Mouse (Mus musculus) midbrain, embryonic 11.5 days (tissue): ENCODE results near the gene Ube2c. TPM values are rescaled to one million over a fixed set of nuclear protein-coding genes. Genes with fewer than 3 reads are reported as not detected.

Source experiments
- ATAC-seq: fragments of 200-750 bp; cut with Nextera tagmentation; 2 replicates; pipeline ENCODE4 v1.8.0; 2017; ENCODE audit warnings: moderate TSS enrichment, moderate library complexity; ENCODE audit not compliant: low FRiP score
- DNase-seq: peaks from one replicate; pipeline ENCODE4 v3.0.0; 2015; ENCODE audit warnings: low spot score; ENCODE audit errors: missing footprints
- H3K27ac ChIP-seq: fragments of 300-500 bp; sonication (generic); 2 replicates; pipeline ENCODE4 v1.5.1; 2014; ENCODE audit warnings: low read depth, low read length
- H3K27me3 ChIP-seq: fragments of 300-500 bp; sonication (generic); 2 replicates; pipeline ENCODE4 v1.6.1; 2014; ENCODE audit warnings: mild to moderate bottlenecking, low read length, moderate library complexity, mixed read lengths; ENCODE audit not compliant: control insufficient read depth, insufficient read depth
- H3K36me3 ChIP-seq: fragments of 300-500 bp; sonication (generic); 2 replicates; pipeline ENCODE4 v1.6.1; 2014; ENCODE audit warnings: mild to moderate bottlenecking, low read length, moderate library complexity, mixed read lengths; ENCODE audit not compliant: control insufficient read depth, insufficient read depth
- H3K4me1 ChIP-seq: fragments of 300-500 bp; sonication (generic); 2 replicates; pipeline ENCODE4 v1.6.1; 2014; ENCODE audit warnings: low read length; ENCODE audit not compliant: control insufficient read depth, insufficient read depth
- H3K4me2 ChIP-seq: fragments of 300-500 bp; sonication (generic); 2 replicates; pipeline ENCODE4 v1.6.1; 2014; ENCODE audit warnings: mild to moderate bottlenecking, moderate library complexity
- H3K4me3 ChIP-seq: fragments of 300-500 bp; sonication (generic); 2 replicates; pipeline ENCODE4 v1.5.1; 2014; ENCODE audit warnings: low read depth, low read length
- H3K9ac ChIP-seq: fragments of 300-500 bp; sonication (generic); 2 replicates; pipeline ENCODE4 v1.6.1; 2014; ENCODE audit warnings: low read length
- H3K9me3 ChIP-seq: fragments of 300-500 bp; sonication (generic); 2 replicates; pipeline ENCODE4 v1.6.1; 2016; ENCODE audit warnings: low read length; ENCODE audit not compliant: control insufficient read depth
- WGBS: fragments of 180-500 bp; shearing (Covaris S2); extraction: QIAGEN DNeasy Blood & Tissue Kit; methylation state at CpG from one replicate; pipeline ENCODE4 v1.1.7; 2014; 5-methylcytosine and 5-hydroxymethylcytosine counted together
- polyA plus RNA-seq: library from polyadenylated mRNA; unstranded; fragments of >200 nt; fragmentation: Nextera tagmentation; extraction: Ambion mirVana; gene quantifications from 2 replicates; pipeline ENCODE4 v1.2.1, GENCODE M21; 2014

Gene Ube2c
- polyA plus RNA-seq, 1 experiment from 2014 or later, result 520 TPM

DNA sequence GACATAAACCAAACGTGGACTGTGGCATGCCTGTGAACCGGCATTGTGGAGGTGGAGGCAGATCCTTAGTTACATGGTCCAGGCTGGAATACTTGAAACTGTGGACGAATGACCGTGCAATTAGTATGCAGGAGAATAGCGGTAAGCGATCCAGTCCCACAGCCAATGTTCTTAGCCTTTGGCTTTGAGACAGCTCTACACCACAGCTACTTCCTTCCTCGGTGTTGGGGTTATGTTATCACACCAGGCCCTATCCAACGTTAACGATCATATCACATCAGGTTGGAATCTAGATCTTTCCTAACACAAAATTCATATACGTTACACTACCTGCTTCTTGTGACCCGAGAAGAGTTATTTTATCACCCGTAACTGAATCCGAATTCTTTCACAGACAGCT, 24.7 kb upstream of the Ube2c start:
- peak overlapping the region; percentile 88; the same call in 1 of the 2 replicates for H3K4me3 ChIP-seq
- peak overlapping the region; percentile 89 for H3K4me2 ChIP-seq
- peaks cover 12% of the 10 kb centered on the region for H3K4me1 ChIP-seq
- H3K9me3 ChIP-seq, result no peaks in the 10 kb centered on the region
- no peaks in the 10 kb centered on the region for H3K27me3 ChIP-seq
- H3K27ac ChIP-seq, result no peak overlapping the region
- 76% methylated on average over 13 of the region's 13 CpGs for WGBS
- ATAC-seq (no peak), DNase-seq (no peak)
- peak overlapping the region; percentile 92 for H3K9ac ChIP-seq
- H3K36me3 ChIP-seq, result no peaks in the 10 kb centered on the region

DNA sequence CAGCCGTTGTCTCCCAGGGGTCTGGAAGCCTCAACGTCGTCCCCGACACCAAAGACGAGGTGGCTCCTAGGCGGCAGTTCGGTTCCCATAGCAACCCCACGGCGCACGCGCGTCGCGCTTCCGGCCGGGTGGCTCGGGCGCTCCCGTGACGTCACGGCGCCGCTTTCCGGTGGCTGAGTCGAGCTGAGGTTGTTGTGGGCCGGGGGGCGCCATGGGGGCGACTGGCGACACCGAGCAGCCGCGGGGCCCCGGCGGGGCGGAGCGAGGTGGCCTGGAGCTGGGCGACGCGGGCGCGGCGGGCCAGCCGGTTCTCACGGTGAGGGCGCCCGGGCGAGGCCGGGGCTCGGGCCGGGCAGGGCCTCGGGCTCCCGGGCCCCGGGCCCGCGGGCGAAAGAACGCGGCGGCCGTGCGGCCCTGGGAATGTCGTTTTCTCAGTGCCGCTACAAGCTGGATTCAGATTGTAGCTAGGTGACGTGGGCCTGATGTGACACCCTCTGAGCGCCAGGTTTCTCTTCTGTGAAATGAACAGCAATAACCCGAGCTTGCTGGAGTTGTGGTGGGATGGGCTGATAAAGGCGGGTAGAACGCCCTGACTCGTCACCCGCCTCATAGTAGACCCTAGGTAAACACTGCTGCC, 23.7 kb upstream of the Ube2c start, which contains the start of the genes Wfdc3 and Dnttip1:
Gene Wfdc3 (minus strand): TSS at position 89 of the 637 bp plus-strand sequence.
Gene Dnttip1 (plus strand): TSS at position 141 of the 637 bp plus-strand sequence.
- peak; percentile 100 for DNase-seq
- WGBS, result under 1% methylated on average over 70 of the region's 70 CpGs
- H3K9me3 ChIP-seq, result no peaks in the 10 kb centered on the region
- H3K4me1 ChIP-seq, result peaks cover 12% of the 10 kb centered on the region
- no peaks in the 10 kb centered on the region for H3K36me3 ChIP-seq
- H3K4me3 ChIP-seq, result peak within 1 kb of the TSS; percentile 88
- peak within 1 kb of the TSS; percentile 92 for H3K9ac ChIP-seq
- H3K27me3 ChIP-seq, result no peaks in the 10 kb centered on the region
- peak within 1 kb of the TSS; percentile 32; the same call in 1 of the 2 replicates for H3K27ac ChIP-seq
- H3K4me2 ChIP-seq, result peak within 1 kb of the TSS; percentile 89
- peak; percentile 94 for ATAC-seq

DNA sequence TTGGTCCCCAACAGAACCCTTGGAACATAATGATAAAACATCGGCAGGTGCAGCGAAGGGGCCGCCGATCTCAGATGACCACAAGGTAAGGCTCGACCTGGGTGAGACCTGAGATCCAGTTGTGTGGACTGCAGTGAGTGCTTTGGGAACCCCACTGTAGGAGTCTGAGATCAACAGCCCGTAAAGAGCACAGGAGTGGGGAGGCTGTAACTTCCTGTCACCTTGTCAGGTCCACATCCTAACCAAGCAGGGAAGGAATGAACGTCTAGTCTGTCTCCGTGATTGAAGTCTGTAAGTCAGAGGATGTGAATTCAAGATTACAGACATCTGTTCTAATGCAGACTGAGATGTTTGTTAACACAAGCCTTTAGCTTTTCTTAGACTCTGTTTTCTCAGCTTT, 23.0 kb upstream of the Ube2c start:
- ATAC-seq (no peak), DNase-seq (no peak)
- H3K4me3 ChIP-seq, result peak overlapping the region; percentile 88
- H3K4me1 ChIP-seq, result peaks cover 12% of the 10 kb centered on the region
- no peaks in the 10 kb centered on the region for H3K9me3 ChIP-seq
- H3K9ac ChIP-seq, result peak overlapping the region; percentile 92
- H3K36me3 ChIP-seq, result no peaks in the 10 kb centered on the region
- no peak overlapping the region for H3K27ac ChIP-seq
- WGBS, result 66% methylated on average over 8 of the region's 8 CpGs
- H3K27me3 ChIP-seq, result no peaks in the 10 kb centered on the region
- H3K4me2 ChIP-seq, result peak overlapping the region; percentile 89

DNA sequence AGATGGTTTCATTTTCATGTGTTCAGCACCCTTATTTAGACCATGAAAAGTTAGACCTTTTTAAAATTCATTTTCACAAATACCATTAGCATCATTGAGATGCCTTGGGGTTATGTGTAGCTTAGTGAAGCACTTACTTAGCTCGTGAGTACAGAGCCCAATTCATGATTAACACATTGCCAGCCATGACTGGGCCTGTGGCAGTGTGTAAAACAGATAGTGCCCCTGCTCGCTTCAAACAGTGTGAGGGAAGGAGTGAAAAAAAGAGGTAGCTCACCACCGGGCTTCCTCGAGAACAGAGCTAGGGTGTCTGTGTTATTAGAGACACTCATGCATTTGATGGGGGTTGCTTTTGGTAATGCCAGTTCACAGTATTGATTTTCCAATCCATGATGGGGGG, 21.5 kb upstream of the Ube2c start:
- DNase-seq (no peak), ATAC-seq (no peak)
- no peak overlapping the region for H3K27ac ChIP-seq
- no peak overlapping the region for H3K4me2 ChIP-seq
- H3K27me3 ChIP-seq, result no peaks in the 10 kb centered on the region
- no peaks in the 10 kb centered on the region for H3K36me3 ChIP-seq
- no peak overlapping the region for H3K4me3 ChIP-seq
- 84% methylated on average over 4 of the region's 4 CpGs for WGBS
- no peak overlapping the region for H3K9ac ChIP-seq
- no peaks in the 10 kb centered on the region for H3K9me3 ChIP-seq
- H3K4me1 ChIP-seq, result peaks cover 12% of the 10 kb centered on the region

- Histone ChIP-seq H3K4me1 (peaks cover 12% of the 10 kb centered on the region), H3K27ac (no peak overlapping the region), H3K4me2 (no peak overlapping the region), H3K4me3 (no peak overlapping the region), H3K27me3 (no peaks in the 10 kb centered on the region), H3K36me3 (peaks cover 4% of the 10 kb centered on the region; the same call in 1 of the 2 replicates), H3K9me3 (no peaks in the 10 kb centered on the region), H3K9ac (no peak overlapping the region)
- whole genome bisulfite sequencing, result 92% methylated on average over 6 of the region's 6 CpGs
- ATAC-seq (no peak), DNase-seq (no peak)
Measured at GRCm38 (mm10) chr2:164748991-164749390, 20.7 kb upstream of the Ube2c start.

- no peak overlapping the region for H3K27ac ChIP-seq
- H3K4me2 ChIP-seq, result no peak overlapping the region
- no peaks in the 10 kb centered on the region for H3K9me3 ChIP-seq
- peaks cover 18% of the 10 kb centered on the region for H3K36me3 ChIP-seq
- WGBS, result 90% methylated on average over 2 of the region's 2 CpGs
- ATAC-seq (no peak), DNase-seq (no peak)
- H3K27me3 ChIP-seq, result no peaks in the 10 kb centered on the region
- H3K9ac ChIP-seq, result no peak overlapping the region
- no peak overlapping the region for H3K4me3 ChIP-seq
- H3K4me1 ChIP-seq, result no peaks in the 10 kb centered on the region
Measured at GRCm38 (mm10) chr2:164752454-164752853, 17.2 kb upstream of the Ube2c start.

DNA sequence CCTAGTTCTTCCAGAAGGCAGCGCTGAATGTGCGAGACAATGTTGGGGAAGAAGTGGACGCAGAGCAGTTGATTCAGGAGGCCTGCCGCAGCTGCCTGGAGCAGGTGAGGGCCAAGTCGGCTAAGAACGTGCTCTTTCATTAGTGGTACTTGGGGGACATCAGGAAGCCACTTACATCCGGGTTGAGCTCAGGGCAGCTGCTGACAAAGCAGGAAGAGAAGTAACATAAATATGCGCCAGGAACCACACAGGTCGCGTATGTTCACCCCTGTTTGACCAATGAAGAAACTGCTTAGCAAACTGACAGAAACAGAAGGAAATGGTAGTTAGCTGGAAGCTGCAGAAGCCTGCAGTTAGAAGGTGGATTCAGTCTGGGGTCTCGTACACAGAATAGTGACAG, 15.6 kb upstream of the Ube2c start:
- Histone ChIP-seq H3K27ac (no peak overlapping the region), H3K4me1 (no peaks in the 10 kb centered on the region), H3K4me3 (no peak overlapping the region), H3K9ac (no peak overlapping the region), H3K9me3 (no peaks in the 10 kb centered on the region), H3K27me3 (no peaks in the 10 kb centered on the region), H3K36me3 (peaks cover 18% of the 10 kb centered on the region), H3K4me2 (no peak overlapping the region)
- 87% methylated on average over 11 of the region's 11 CpGs for WGBS
- ATAC-seq, result no peak
- no peak for DNase-seq

DNA sequence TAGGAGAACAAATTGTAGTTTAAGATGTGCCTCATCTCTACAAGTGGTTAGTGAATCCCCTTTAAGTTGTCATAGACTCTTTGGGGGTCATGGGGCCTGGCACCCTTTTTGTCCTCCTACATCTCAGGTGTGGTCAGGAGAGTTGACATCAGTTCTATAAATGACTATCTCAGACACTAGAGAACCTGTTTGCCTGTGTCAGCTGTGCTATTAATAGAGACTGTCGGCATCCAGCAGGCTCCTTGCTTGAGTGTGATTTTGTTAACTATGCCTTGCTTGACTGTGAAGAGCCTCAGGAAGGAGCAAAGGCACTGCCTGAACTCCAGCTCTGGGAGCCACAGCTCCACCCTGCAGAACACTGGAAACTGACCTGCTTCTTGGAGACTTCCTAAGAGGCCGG, 14.9 kb upstream of the Ube2c start:
- H3K36me3 ChIP-seq, result peaks cover 18% of the 10 kb centered on the region
- ATAC-seq (no peak), DNase-seq (no peak)
- WGBS, result 92% methylated on average over 2 of the region's 2 CpGs
- H3K27ac ChIP-seq, result no peak overlapping the region
- H3K4me1 ChIP-seq, result no peaks in the 10 kb centered on the region
- H3K4me2 ChIP-seq, result no peak overlapping the region
- no peak overlapping the region for H3K9ac ChIP-seq
- H3K4me3 ChIP-seq, result no peak overlapping the region
- H3K27me3 ChIP-seq, result no peaks in the 10 kb centered on the region
- H3K9me3 ChIP-seq, result no peaks in the 10 kb centered on the region

GRCm38 (mm10) chr2:164757841-164758240, 11.9 kb upstream of the Ube2c start:
- Histone ChIP-seq H3K4me3 (no peak overlapping the region), H3K36me3 (peaks cover 25% of the 10 kb centered on the region), H3K4me2 (no peak overlapping the region), H3K9ac (no peak overlapping the region), H3K27ac (no peak overlapping the region), H3K9me3 (no peaks in the 10 kb centered on the region), H3K4me1 (no peaks in the 10 kb centered on the region), H3K27me3 (no peaks in the 10 kb centered on the region)
- DNase-seq (no peak), ATAC-seq (no peak)
- 88% methylated on average over 11 of the region's 11 CpGs for WGBS
